Mouse (Mus musculus) G1E (cell line): ENCODE measurements at regions not wholly inside any gene's neighbourhood (a gene's known extent, or its start where the extent isn't known, plus 50 kb on each side); places are given as distances from the start of the nearest gene placed in this dataset.

Experiments used
- CTCF ChIP-seq: IDR thresholded peaks from 2 replicates; pipeline ENCODE4 v1.5.1; 2012; ENCODE audit warnings: low read depth, low read length, inconsistent platforms, mixed read lengths
- GATA1 ChIP-seq: IDR thresholded peaks from 2 replicates; pipeline ENCODE4 v1.6.1; 2012; ENCODE audit warnings: borderline replicate concordance, low read length, inconsistent platforms, mixed read lengths
- TAL1 ChIP-seq: conservative IDR thresholded peaks from 2 replicates; pipeline ENCODE4 v1.6.1; 2012; ENCODE audit warnings: low read depth, low read length, inconsistent platforms, mixed read lengths

- TF ChIP-seq CTCF (no peak), TAL1 (no peak), GATA1 (no peak)
Measured at GRCm38 (mm10) chr10:19184886-19185285, 169.4 kb upstream of the Tnfaip3 start.
